In genomic region chr7:80057002-80057691, GRCm38 (mm10) we compare ENCODE assay signal across 8 mouse cellular contexts. TPM values are rescaled to one million over a fixed set of nuclear protein-coding genes. Genes with fewer than 3 reads are reported as not detected.
DNase-seq lines count a peak whose midpoint lies in the region; ATAC-seq lines count a peak whose summit lies in the region.

No protein-coding gene starts in this region.

- H3K9me3 ChIP-seq in heart, embryonic 15.5 days (replicated peaks), result no peaks in the 10 kb centered on the region
- no peaks in the 10 kb centered on the region for H3K9me3 ChIP-seq in limb, embryonic 10.5 days (replicated peaks)
- H3K9me3 ChIP-seq in midbrain, embryonic 13.5 days, result no peaks in the 10 kb centered on the region

- DNase-seq in urinary bladder, postnatal 14 days (ENCODE audit: low spot score), result peak; percentile 77
- DNase-seq in urinary bladder, postnatal 10 days (ENCODE audit: low spot score), result no peak
- no peak for DNase-seq in limb, embryonic 10.5 days (ENCODE audit: low spot score)
- DNase-seq in ovary, postnatal 10 days (ENCODE audit: low spot score), result no peak
- DNase-seq in testis, postnatal 14 days (ENCODE audit: low spot score), result no peak
- no peak for DNase-seq in urinary bladder, adult 2 months (ENCODE audit: low spot score)

- peak overlapping the region; percentile 25 for H3K9ac ChIP-seq in heart, embryonic 15.5 days
- 0 out of 2 replicates have a peak overlapping the region, but pooled peaks have one; percentile 4 for H3K9ac ChIP-seq in midbrain, embryonic 13.5 days (replicated peaks)

- no peaks in the 10 kb centered on the region for H3K36me3 ChIP-seq in heart, embryonic 15.5 days
- peaks cover 13% of the 10 kb centered on the region; the same call in 1 of the 2 replicates for H3K36me3 ChIP-seq in limb, embryonic 10.5 days
- H3K36me3 ChIP-seq in midbrain, embryonic 13.5 days, result no peaks in the 10 kb centered on the region

- peaks cover 82% of the 10 kb centered on the region for H3K4me1 ChIP-seq in heart, embryonic 15.5 days (replicated peaks)
- peaks cover 44% of the 10 kb centered on the region for H3K4me1 ChIP-seq in limb, embryonic 10.5 days
- peaks cover 52% of the 10 kb centered on the region for H3K4me1 ChIP-seq in midbrain, embryonic 13.5 days (replicated peaks)

- H3K4me2 ChIP-seq in heart, embryonic 15.5 days, result peak overlapping the region; percentile 21
- H3K4me2 ChIP-seq in midbrain, embryonic 13.5 days (replicated peaks), result peak overlapping the region; percentile 9

- no peak overlapping the region for H3K4me3 ChIP-seq in heart, embryonic 15.5 days
- H3K4me3 ChIP-seq in limb, embryonic 10.5 days, result no peak overlapping the region
- H3K4me3 ChIP-seq in midbrain, embryonic 13.5 days (replicated peaks), result no peak overlapping the region

- WGBS in heart, embryonic 15.5 days, result 41% methylated on average over 4 of the region's 4 CpGs
- WGBS in limb, embryonic 10.5 days, result 79% methylated on average over 4 of the region's 4 CpGs
- WGBS in midbrain, embryonic 13.5 days, result 67% methylated on average over 4 of the region's 4 CpGs

- H3K27ac ChIP-seq in heart, embryonic 15.5 days, result peak overlapping the region; percentile 88
- peak overlapping the region; percentile 58; the same call in 1 of the 2 replicates for H3K27ac ChIP-seq in limb, embryonic 10.5 days
- H3K27ac ChIP-seq in midbrain, embryonic 13.5 days, result peak overlapping the region; percentile 81

- H3K27me3 ChIP-seq in heart, embryonic 15.5 days, result no peaks in the 10 kb centered on the region
- H3K27me3 ChIP-seq in limb, embryonic 10.5 days (ENCODE audit: low read depth, poor library complexity, severe bottlenecking), result no peaks in the 10 kb centered on the region
- H3K27me3 ChIP-seq in midbrain, embryonic 13.5 days, result no peaks in the 10 kb centered on the region

- ATAC-seq in heart, embryonic 15.5 days (replicated peaks; ENCODE audit: insufficient number of reproducible peaks, insufficient read depth, low FRiP score, low read depth), result no peak
- ATAC-seq in midbrain, embryonic 13.5 days, result 0 out of 2 replicates have a peak, but pooled peaks have one; percentile 9

RNA-seq across cellular contexts. Expression of gene Zfp710, which starts 32.5 kb away (rescaled TPM):
- polyA plus RNA-seq in heart, embryonic 15.5 days (2015; fragmentation: Nextera tagmentation; extraction: Ambion mirVana), result 9.4 and 13.6 TPM in 2 replicates
- 19.4 and 19.7 TPM in 2 replicates for polyA plus RNA-seq in limb, embryonic 10.5 days (2016; fragmentation: Nextera tagmentation; extraction: Ambion mirVana)
- 21.3 and 25.1 TPM in 2 replicates for polyA plus RNA-seq in midbrain, embryonic 13.5 days (2015; fragmentation: Nextera tagmentation; extraction: Ambion mirVana)
- 15.6 and 18.8 TPM in 2 replicates for polyA plus RNA-seq in urinary bladder, adult 2 months (2012; rRNA removed)

RNA-seq across cellular contexts. Expression of gene Idh2, which starts 58.0 kb away (rescaled TPM):
- polyA plus RNA-seq in heart, embryonic 15.5 days (2015; fragmentation: Nextera tagmentation; extraction: Ambion mirVana), result 2,234 and 2,284 TPM in 2 replicates
- 533 and 582 TPM in 2 replicates for polyA plus RNA-seq in limb, embryonic 10.5 days (2016; fragmentation: Nextera tagmentation; extraction: Ambion mirVana)
- polyA plus RNA-seq in midbrain, embryonic 13.5 days (2015; fragmentation: Nextera tagmentation; extraction: Ambion mirVana), result 291 and 296 TPM in 2 replicates
- polyA plus RNA-seq in urinary bladder, adult 2 months (2012; rRNA removed), result 86.8 and 101 TPM in 2 replicates
